Mouse (Mus musculus) lung, adult 10 weeks (tissue): ENCODE data around the gene Polrmt. TPM values are rescaled to one million over a fixed set of nuclear protein-coding genes. Genes with fewer than 3 reads are reported as not detected.

Experiments used
- polyA plus RNA-seq: library from polyadenylated mRNA; stranded (reverse); fragments of 350-450 nt; fragmentation: Illumina TruSeq; extraction: RNeasy Lipid Tissue Mini Kit (QIAGEN cat#74804); gene quantifications from one replicate; pipeline ENCODE4 v1.2.3, GENCODE M21; 2014; ENCODE audit warnings: low read depth, low replicate concordance; ENCODE audit not compliant: insufficient read depth

The Polrmt gene
- 19.4 TPM for polyA plus RNA-seq

DNA sequence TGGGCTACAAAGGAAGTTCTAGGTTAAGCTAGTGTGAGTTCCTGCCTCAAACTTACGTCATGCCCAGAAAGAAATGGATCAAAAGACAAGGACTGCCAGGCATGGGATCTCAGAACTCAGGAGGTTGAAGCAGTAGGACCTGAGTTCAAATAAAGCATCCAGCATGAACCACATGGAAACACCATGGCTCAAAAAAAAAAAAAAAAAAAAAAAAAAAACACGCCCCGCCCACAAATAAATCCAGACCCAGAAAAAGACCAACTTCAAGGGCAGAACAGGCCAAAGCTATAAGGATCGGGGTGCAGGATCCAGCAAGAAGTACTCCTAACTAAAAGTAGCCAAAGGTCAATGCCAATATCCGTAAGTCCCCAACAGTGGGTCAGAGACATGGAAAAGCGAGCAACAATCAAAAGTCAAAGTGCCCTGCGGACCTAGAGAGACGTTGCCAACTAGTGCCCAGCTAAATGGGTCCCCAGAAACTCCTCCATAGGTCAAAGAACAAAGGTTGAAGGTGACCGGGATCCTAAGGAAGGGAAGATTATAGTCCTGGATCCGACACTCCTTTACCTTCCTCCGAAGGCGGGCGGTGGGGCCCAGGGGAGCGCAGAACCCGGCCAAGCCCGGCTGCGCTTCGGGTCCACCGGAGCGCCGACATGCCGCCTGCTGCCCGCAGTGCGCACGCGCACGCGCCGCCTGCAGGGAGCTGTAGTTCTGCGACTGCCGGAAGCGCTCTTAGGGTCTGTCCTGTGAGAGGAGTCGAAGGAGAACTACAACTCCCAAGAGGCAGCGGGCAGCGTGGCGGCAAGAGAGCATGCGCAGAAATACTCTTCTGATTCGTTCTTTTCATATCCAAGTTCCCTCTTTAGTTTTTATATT is at the start of gene Polrmt:
Gene Polrmt (minus strand): TSS at position 684 of the 876 bp plus-strand sequence.

DNA sequence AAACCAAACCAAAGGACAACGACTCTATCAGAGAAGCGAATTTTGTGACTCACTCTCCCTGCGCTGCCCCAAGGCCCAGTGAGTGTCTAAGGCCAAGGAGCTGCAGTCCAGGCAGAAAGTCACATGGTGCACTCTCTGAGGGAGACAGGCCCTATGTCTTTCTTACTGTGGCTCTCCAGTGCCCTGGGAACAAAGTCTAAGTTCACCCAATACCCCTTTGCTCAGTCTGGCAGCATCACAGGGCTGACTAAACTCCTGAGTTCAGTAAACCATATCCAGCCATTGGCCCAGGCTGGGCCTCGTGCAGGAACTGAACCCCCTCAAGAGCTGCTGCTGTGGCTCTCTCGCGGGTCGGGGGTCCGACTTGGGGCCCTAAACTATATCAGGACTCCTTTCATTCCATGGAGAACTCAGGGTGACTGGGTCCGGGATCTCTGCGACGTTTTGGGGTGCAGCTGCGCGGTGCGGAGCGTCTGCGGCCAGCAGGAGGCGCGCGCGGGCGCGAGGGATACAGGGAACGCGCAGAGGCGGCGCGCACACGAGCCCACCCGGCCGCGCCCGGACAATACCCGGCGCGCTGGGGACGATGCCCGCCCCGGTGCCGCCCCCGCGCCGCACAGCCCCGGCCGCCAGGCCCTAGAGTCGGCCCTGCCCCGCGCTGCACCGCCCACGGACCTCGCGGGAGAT is 46.8 kb upstream of the Polrmt start, which contains the start of gene Palm:
Gene Palm (plus strand): TSS at position 522 of the 687 bp plus-strand sequence.

GRCm38 (mm10) chr10:79790861-79791260 is 44.5 kb upstream of the Polrmt start, which contains the start of gene Prss57:
TSS of gene Prss57 (minus strand) at chr10:79790961.

GRCm38 (mm10) chr10:79777103-79777531 is 30.7 kb upstream of the Polrmt start, which contains the start of gene Fstl3:
TSS of gene Fstl3 (plus strand) at chr10:79777272.

GRCm38 (mm10) chr10:79766508-79767325 is 20.3 kb upstream of the Polrmt start, which contains the start of gene Rnf126:
TSS of gene Rnf126 (minus strand) at chr10:79766952.

DNA sequence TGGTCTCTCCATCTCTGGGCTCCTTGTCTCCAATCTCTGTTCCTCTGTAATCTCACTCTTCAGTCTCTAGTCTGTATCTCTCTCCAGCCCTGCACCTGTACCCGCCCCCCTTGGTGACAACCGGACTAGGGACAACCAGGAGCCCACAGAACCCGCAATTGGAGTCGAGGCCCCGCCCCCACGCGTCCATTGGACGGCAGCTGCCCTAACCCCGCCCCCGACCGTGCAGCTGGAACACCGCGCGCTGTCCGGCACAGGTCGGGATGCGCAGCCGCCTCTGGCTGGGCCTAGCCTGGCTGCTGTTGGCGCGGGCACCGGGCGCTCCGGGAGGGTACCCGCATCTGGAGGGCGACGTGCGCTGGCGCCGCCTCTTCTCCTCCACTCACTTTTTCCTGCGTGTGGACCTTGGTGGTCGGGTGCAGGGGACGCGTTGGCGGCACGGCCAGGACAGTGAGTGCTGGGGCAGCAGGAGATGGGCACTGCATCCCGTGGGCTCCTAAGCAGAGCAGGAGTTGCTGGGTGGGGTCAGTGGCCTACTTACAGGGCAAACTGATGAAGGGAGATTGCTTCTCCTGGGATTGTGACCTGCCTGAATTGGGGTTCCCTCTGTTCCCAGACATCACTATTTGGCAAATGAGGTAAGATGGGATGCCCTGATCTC is 8.6 kb upstream of the Polrmt start, which contains the start of gene Fgf22:
Gene Fgf22 (plus strand): TSS at position 221 of the 661 bp plus-strand sequence.

DNA sequence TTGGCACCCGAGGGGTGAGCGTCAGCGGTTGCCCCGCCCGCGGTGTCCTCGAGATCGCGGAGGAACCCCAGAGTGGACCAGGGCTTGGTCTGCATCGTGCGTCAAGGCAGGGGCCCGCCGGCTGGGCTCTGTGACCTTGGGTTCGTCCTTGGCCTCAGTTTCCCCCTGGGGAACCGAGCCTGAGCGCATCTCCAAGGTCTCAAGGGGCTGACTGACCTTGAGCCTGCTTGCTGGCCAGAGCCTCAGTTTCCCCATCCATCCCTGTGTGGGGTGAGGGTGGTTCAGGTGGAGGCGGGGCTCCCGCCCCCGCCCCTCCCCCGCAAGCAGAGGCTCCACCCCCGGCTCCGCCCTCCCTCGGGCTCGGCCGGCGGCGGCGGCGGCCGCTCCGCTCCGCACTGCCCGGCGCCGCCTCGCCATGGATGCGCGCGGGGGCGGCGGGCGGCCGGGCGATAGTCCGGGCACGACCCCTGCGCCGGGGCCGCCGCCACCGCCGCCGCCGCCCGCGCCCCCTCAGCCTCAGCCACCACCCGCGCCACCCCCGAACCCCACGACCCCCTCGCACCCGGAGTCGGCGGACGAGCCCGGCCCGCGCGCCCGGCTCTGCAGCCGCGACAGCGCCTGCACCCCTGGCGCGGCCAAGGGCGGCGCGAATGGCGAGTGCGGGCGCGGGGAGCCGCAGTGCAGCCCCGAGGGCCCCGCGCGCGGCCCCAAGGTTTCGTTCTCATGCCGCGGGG is 30.0 kb downstream of the Polrmt start, which contains the start of gene Hcn2:
Gene Hcn2 (plus strand): TSS at position 381 of the 734 bp plus-strand sequence.

GRCm38 (mm10) chr10:79704065-79704969 is 42.1 kb downstream of the Polrmt start, which contains the start of gene Bsg:
TSS of gene Bsg (plus strand) at chr10:79704491.

DNA sequence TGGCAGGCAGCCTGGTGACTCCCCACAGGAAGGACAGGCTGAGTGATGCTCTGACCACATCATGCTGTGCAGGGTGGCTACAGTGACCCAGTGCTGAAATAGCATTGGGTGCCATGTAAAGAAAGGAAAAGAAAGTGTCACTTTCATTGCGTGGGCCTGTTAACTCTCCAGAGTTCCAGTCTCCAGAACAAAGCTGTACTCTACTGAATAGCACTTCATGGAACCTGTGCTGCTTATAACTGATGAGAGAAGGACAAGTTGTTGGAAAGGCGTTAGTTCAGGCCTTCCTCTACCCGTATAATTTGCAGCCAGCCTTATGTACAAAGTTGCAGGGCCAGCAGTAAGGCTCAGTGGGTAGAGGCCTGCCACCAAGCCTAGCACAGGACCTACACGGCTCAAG is 57.7 kb downstream of the Polrmt start, which contains the start of gene Gzmm:
Gene Gzmm (plus strand): TSS at position 301 of the 400 bp plus-strand sequence.

Other genes starting within 250 kb of the Polrmt start
- 17.7 TPM for gene Plpp2, start 212.8 kb downstream of the Polrmt start, polyA plus RNA-seq
- gene Mier2, start 191.4 kb downstream of the Polrmt start, polyA plus RNA-seq, result 9.8 TPM
- not detected for gene Theg, start 159.2 kb downstream of the Polrmt start, polyA plus RNA-seq
- gene C2cd4c, start 132.6 kb downstream of the Polrmt start, polyA plus RNA-seq, result not detected
- 1.1 TPM for gene Shc2, start 108.7 kb downstream of the Polrmt start, polyA plus RNA-seq
- not detected for gene Odf3l2, start 100.8 kb downstream of the Polrmt start, polyA plus RNA-seq
- gene Madcam1, start 82.0 kb downstream of the Polrmt start, polyA plus RNA-seq, result not detected
- gene Tpgs1, start 77.2 kb downstream of the Polrmt start, polyA plus RNA-seq, result 27.9 TPM
- 73.4 TPM for gene Cdc34, start 64.4 kb downstream of the Polrmt start, polyA plus RNA-seq
- gene Gzmm, start 57.6 kb downstream of the Polrmt start, polyA plus RNA-seq, result 1.4 TPM
- gene Bsg, start 42.1 kb downstream of the Polrmt start, polyA plus RNA-seq, result 666 TPM
- 0.48 TPM for gene Hcn2, start 29.9 kb downstream of the Polrmt start, polyA plus RNA-seq
- not detected for gene Fgf22, start 8.5 kb upstream of the Polrmt start, polyA plus RNA-seq
- 25.3 TPM for gene Rnf126, start 20.4 kb upstream of the Polrmt start, polyA plus RNA-seq
- 20.4 TPM for gene Fstl3, start 30.7 kb upstream of the Polrmt start, polyA plus RNA-seq
- 0.08 TPM for gene Prss57, start 44.4 kb upstream of the Polrmt start, polyA plus RNA-seq
- gene Palm, start 47.0 kb upstream of the Polrmt start, polyA plus RNA-seq, result 18.7 TPM
- gene Misp, start 74.4 kb upstream of the Polrmt start, polyA plus RNA-seq, result 3.5 TPM
- gene Ptbp1, start 107.8 kb upstream of the Polrmt start, polyA plus RNA-seq, result 81.3 TPM
- 2.2 TPM for gene Prtn3, start 127.9 kb upstream of the Polrmt start, polyA plus RNA-seq
- 3.4 TPM for gene Plppr3, start 128.1 kb upstream of the Polrmt start, polyA plus RNA-seq
- gene Elane, start 139.7 kb upstream of the Polrmt start, polyA plus RNA-seq, result not detected
- 873 TPM for gene Cfd, start 144.3 kb upstream of the Polrmt start, polyA plus RNA-seq
- 12.4 TPM for gene Med16, start 162.3 kb upstream of the Polrmt start, polyA plus RNA-seq
- not detected for gene Gm26602, start 164.3 kb upstream of the Polrmt start, polyA plus RNA-seq
- gene Kiss1r, start 170.4 kb upstream of the Polrmt start, polyA plus RNA-seq, result 3.0 TPM
- gene R3hdm4, start 174.6 kb upstream of the Polrmt start, polyA plus RNA-seq, result 59.6 TPM
- gene Arid3a, start 180.5 kb upstream of the Polrmt start, polyA plus RNA-seq, result 2.2 TPM
- 25.0 TPM for gene Wdr18, start 213.6 kb upstream of the Polrmt start, polyA plus RNA-seq
- gene Grin3b, start 224.1 kb upstream of the Polrmt start, polyA plus RNA-seq, result not detected
- 67.1 TPM for gene Tmem259, start 237.7 kb upstream of the Polrmt start, polyA plus RNA-seq
- gene Cnn2, start 242.0 kb upstream of the Polrmt start, polyA plus RNA-seq, result 208 TPM
- gene Abca7, start 249.9 kb upstream of the Polrmt start, polyA plus RNA-seq, result 7.0 TPM